Mouse (Mus musculus): ENCODE measurements around the gene Tas1r1. TPM values are rescaled to one million over a fixed set of nuclear protein-coding genes. Genes with fewer than 3 reads are reported as not detected.

The Tas1r1 gene
- polyA plus RNA-seq, 1 experiment: 0.27 TPM

- TF ChIP-seq USF1 (IDR thresholded peaks at IDR 0.05; ENCODE audit: low read depth) (no peak), MYOG (IDR thresholded peaks at IDR 0.05; ENCODE audit: control insufficient read depth, extremely low read depth, insufficient read length) (no peak), FOSL1 (IDR thresholded peaks at IDR 0.05; ENCODE audit: insufficient read depth, low read length, poor library complexity, severe bottlenecking) (no peak), CTCF (IDR thresholded peaks at IDR 0.05; ENCODE audit: control insufficient read depth, insufficient read depth, insufficient read length) (no peak)
- Histone ChIP-seq H3K36me3 (ENCODE audit: control insufficient read depth, insufficient read depth) (peaks cover 22% of the 10 kb centered on the region), H3K27me3 (ENCODE audit: control insufficient read depth, insufficient read depth, insufficient read length) (no peaks in the 10 kb centered on the region), H3ac (ENCODE audit: control insufficient read depth, insufficient read length, low read depth) (no peak overlapping the region), H3K79me3 (ENCODE audit: low read depth) (peaks cover 29% of the 10 kb centered on the region), H3K4me3 (ENCODE audit: insufficient read depth, poor library complexity, severe bottlenecking) (no peak overlapping the region), H3K79me2 (ENCODE audit: control insufficient read depth, insufficient read depth) (peaks cover 46% of the 10 kb centered on the region)
Observed at GRCm38 (mm10) chr4:152022506-152022905, 15.9 kb downstream of the Tas1r1 start.

GRCm38 (mm10) chr4:152021568-152022097, 16.7 kb downstream of the Tas1r1 start:
- peaks cover 26% of the 10 kb centered on the region for H3K36me3 ChIP-seq (ENCODE audit: control insufficient read depth, insufficient read depth)
- TF ChIP-seq CTCF (IDR thresholded peaks at IDR 0.05; ENCODE audit: control insufficient read depth, insufficient read depth, insufficient read length) (no peak), FOSL1 (IDR thresholded peaks at IDR 0.05; ENCODE audit: insufficient read depth, low read length, poor library complexity, severe bottlenecking) (no peak), MAX (IDR thresholded peaks at IDR 0.05) (no peak), MYOG (IDR thresholded peaks at IDR 0.05; ENCODE audit: control insufficient read depth, extremely low read depth, insufficient read length) (no peak), CEBPB (IDR thresholded peaks at IDR 0.05; ENCODE audit: low read depth) (no peak), MYOD1 (IDR thresholded peaks at IDR 0.05; ENCODE audit: control insufficient read depth, insufficient read length, low read depth) (no peak), USF1 (IDR thresholded peaks at IDR 0.05; ENCODE audit: low read depth) (no peak)
- H3ac ChIP-seq (ENCODE audit: control insufficient read depth, insufficient read length, low read depth): no peak overlapping the region
- H3K79me3 ChIP-seq (ENCODE audit: low read depth): peaks cover 23% of the 10 kb centered on the region
- H3K27me3 ChIP-seq (ENCODE audit: control insufficient read depth, insufficient read depth, insufficient read length): no peaks in the 10 kb centered on the region
- H3K4me3 ChIP-seq (ENCODE audit: insufficient read depth, poor library complexity, severe bottlenecking): no peak overlapping the region
- peaks cover 40% of the 10 kb centered on the region for H3K79me2 ChIP-seq (ENCODE audit: control insufficient read depth, insufficient read depth)

- peaks cover 40% of the 10 kb centered on the region for H3K79me2 ChIP-seq (ENCODE audit: control insufficient read depth, insufficient read depth)
- H3K27me3 ChIP-seq (ENCODE audit: control insufficient read depth, insufficient read depth, insufficient read length): no peaks in the 10 kb centered on the region
- H3ac ChIP-seq (ENCODE audit: control insufficient read depth, insufficient read length, low read depth): no peak overlapping the region
- peaks cover 10% of the 10 kb centered on the region for H3K79me3 ChIP-seq (ENCODE audit: low read depth)
- H3K4me3 ChIP-seq (ENCODE audit: insufficient read depth, poor library complexity, severe bottlenecking): no peak overlapping the region
- H3K36me3 ChIP-seq (ENCODE audit: control insufficient read depth, insufficient read depth): peaks cover 37% of the 10 kb centered on the region
- TF ChIP-seq USF1 (IDR thresholded peaks at IDR 0.05; ENCODE audit: low read depth): no peak
- no peak for TF ChIP-seq MAX (IDR thresholded peaks at IDR 0.05)
- no peak for TF ChIP-seq CEBPB (IDR thresholded peaks at IDR 0.05; ENCODE audit: low read depth)
- TF ChIP-seq FOSL1 (IDR thresholded peaks at IDR 0.05; ENCODE audit: insufficient read depth, low read length, poor library complexity, severe bottlenecking): no peak
- TF ChIP-seq MYOD1 (IDR thresholded peaks at IDR 0.05; ENCODE audit: control insufficient read depth, insufficient read length, low read depth): no peak
- no peak for TF ChIP-seq MYOG (IDR thresholded peaks at IDR 0.05; ENCODE audit: control insufficient read depth, extremely low read depth, insufficient read length)
- no peak for TF ChIP-seq CTCF (IDR thresholded peaks at IDR 0.05; ENCODE audit: control insufficient read depth, insufficient read depth, insufficient read length)
Observed at GRCm38 (mm10) chr4:152020024-152020423, 18.3 kb downstream of the Tas1r1 start.

- Histone ChIP-seq H3ac (ENCODE audit: control insufficient read depth, insufficient read length, low read depth) (no peak overlapping the region), H3K79me2 (ENCODE audit: control insufficient read depth, insufficient read depth) (peaks cover 40% of the 10 kb centered on the region), H3K79me3 (ENCODE audit: low read depth) (peaks cover 4% of the 10 kb centered on the region), H3K27me3 (ENCODE audit: control insufficient read depth, insufficient read depth, insufficient read length) (no peaks in the 10 kb centered on the region), H3K36me3 (ENCODE audit: control insufficient read depth, insufficient read depth) (peaks cover 37% of the 10 kb centered on the region), H3K4me3 (ENCODE audit: insufficient read depth, poor library complexity, severe bottlenecking) (no peak overlapping the region)
- TF ChIP-seq CTCF (IDR thresholded peaks at IDR 0.05; ENCODE audit: control insufficient read depth, insufficient read depth, insufficient read length): no peak
- TF ChIP-seq MYOD1 (IDR thresholded peaks at IDR 0.05; ENCODE audit: control insufficient read depth, insufficient read length, low read depth): no peak
Observed at GRCm38 (mm10) chr4:152019073-152019472, 19.3 kb downstream of the Tas1r1 start.

- Histone ChIP-seq H3K79me3 (ENCODE audit: low read depth) (peaks cover 47% of the 10 kb centered on the region), H3K4me3 (ENCODE audit: insufficient read depth, poor library complexity, severe bottlenecking) (no peak overlapping the region), H3K36me3 (ENCODE audit: control insufficient read depth, insufficient read depth) (peaks cover 61% of the 10 kb centered on the region), H3K79me2 (ENCODE audit: control insufficient read depth, insufficient read depth) (peaks cover 79% of the 10 kb centered on the region), H3K27me3 (ENCODE audit: control insufficient read depth, insufficient read depth, insufficient read length) (no peaks in the 10 kb centered on the region), H3ac (ENCODE audit: control insufficient read depth, insufficient read length, low read depth) (no peak overlapping the region)
- TF ChIP-seq CEBPB (IDR thresholded peaks at IDR 0.05; ENCODE audit: low read depth): no peak
- no peak for TF ChIP-seq CTCF (IDR thresholded peaks at IDR 0.05; ENCODE audit: control insufficient read depth, insufficient read depth, insufficient read length)
Observed at GRCm38 (mm10) chr4:152013036-152013813, 25.1 kb downstream of the Tas1r1 start.

GRCm38 (mm10) chr4:152012109-152012508, 26.3 kb downstream of the Tas1r1 start:
- Histone ChIP-seq H3ac (ENCODE audit: control insufficient read depth, insufficient read length, low read depth) (peak overlapping the region; percentile 22), H3K4me3 (ENCODE audit: insufficient read depth, poor library complexity, severe bottlenecking) (no peak overlapping the region), H3K36me3 (ENCODE audit: control insufficient read depth, insufficient read depth) (peaks cover 59% of the 10 kb centered on the region), H3K27me3 (ENCODE audit: control insufficient read depth, insufficient read depth, insufficient read length) (no peaks in the 10 kb centered on the region), H3K79me2 (ENCODE audit: control insufficient read depth, insufficient read depth) (peaks cover 79% of the 10 kb centered on the region), H3K79me3 (ENCODE audit: low read depth) (peaks cover 47% of the 10 kb centered on the region)
- TF ChIP-seq USF1 (IDR thresholded peaks at IDR 0.05; ENCODE audit: low read depth): no peak
- TF ChIP-seq MYOG (IDR thresholded peaks at IDR 0.05; ENCODE audit: control insufficient read depth, extremely low read depth, insufficient read length): no peak
- TF ChIP-seq MYOD1 (IDR thresholded peaks at IDR 0.05; ENCODE audit: control insufficient read depth, insufficient read length, low read depth): no peak
- no peak for TF ChIP-seq CEBPB (IDR thresholded peaks at IDR 0.05; ENCODE audit: low read depth)
